Mouse (Mus musculus) C2C12 (cell line): ENCODE data around the gene Gm21987.

Source experiments
- CTCF ChIP-seq: IDR thresholded peaks from one replicate; pipeline ENCODE4 v1.5.1; 2011; ENCODE audit not compliant: control insufficient read depth, insufficient read depth, insufficient read length
- MAX ChIP-seq: IDR thresholded peaks from one replicate; pipeline ENCODE4 v1.6.1; 2011; ENCODE audit warnings: mild to moderate bottlenecking, control low read depth
- MYOG ChIP-seq: IDR thresholded peaks from one replicate; pipeline ENCODE4 v1.6.1; 2011; ENCODE audit not compliant: control insufficient read depth, insufficient read length; ENCODE audit errors: extremely low read depth
- USF1 ChIP-seq: IDR thresholded peaks from one replicate; pipeline ENCODE4 v1.6.1; 2011; ENCODE audit warnings: low read depth, mild to moderate bottlenecking, control low read depth, moderate library complexity

DNA sequence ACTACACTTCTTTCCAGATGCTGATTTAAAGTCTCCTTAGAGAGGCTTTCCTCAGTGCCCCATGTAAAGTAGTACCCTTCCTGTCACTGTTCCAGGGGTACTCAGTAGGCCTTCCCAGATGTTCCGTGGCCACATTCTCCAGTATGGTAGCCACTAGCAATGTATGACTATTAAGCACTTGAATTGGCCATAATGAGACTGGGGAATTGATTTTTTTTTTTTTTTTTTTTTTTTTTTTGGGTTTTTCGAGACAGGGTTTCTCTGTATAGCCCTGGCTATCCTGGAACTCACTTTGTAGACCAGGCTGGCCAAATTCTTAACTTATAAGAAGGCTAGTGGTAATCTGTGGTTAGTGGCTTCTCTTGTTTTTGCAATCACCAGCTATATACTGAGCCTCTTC lies 3.0 kb downstream of the Gm21987 start:
- TF ChIP-seq CTCF (no peak), MYOG (no peak), MAX (no peak), USF1 (no peak)
